ENCODE assay signal across 15 mouse cellular contexts in the genomic region with DNA sequence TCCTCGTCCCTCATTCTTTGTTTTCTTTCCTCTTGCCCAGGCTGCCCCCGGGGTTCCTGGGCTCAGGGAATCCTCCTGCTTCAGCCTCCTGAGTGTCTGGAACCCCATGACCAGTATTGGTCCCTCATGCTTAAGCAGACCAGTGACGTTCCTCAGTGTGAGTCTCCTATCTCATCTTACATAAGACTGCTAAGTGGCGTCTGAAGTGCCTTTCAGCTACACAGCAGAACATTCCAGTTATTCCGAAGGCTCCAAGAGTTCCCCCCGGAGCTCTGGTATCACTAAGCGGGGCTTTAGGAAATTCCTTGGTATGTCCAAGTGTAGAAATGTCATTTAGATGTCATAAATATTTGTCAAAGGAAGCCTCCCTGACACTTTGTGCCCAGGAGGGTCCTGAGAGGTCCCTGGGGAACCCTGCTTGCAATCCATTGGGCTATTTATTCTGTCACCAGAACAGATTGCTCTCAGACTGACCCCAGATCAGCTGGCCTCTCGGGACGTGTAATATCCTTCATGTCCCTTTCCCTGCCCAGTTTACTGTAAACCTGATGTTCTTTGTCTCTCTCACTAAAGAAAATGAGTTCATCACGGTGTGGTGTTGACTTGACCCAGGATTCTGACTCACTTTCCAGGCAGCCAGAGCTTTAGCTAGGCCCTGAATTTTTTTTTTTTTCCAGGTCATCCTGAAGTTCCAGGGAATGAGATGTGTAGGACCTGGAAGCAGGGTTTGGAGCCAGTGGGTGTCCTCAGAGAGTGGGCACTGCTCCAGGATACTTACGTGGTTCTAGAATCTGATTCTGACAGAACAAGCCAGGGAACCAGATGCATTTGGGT.
DNase-seq lines count a peak whose midpoint lies in the region; ATAC-seq lines count a peak whose summit lies in the region.
"Had no signal": no experiment of that assay in that cellular context is flagged by ENCODE, and none has a peak within 500 bp of the region (broad histone marks: within the 10 kb centered on the region; RNA-seq: fewer than 3 reads in every experiment).

No protein-coding gene starts in this region.

- no peaks in the 10 kb centered on the region for H3K9me3 ChIP-seq in kidney, embryonic 15.5 days (replicated peaks)
- H3K9me3 ChIP-seq in forebrain, embryonic 13.5 days (replicated peaks) = no peaks in the 10 kb centered on the region
- H3K9me3 ChIP-seq: hindbrain, embryonic 13.5 days; midbrain, embryonic 13.5 days; neural tube, embryonic 12.5 days had no signal

- peak overlapping the region; percentile 94 for H3K27ac ChIP-seq in brown adipose tissue, adult 24 weeks (replicated peaks; ENCODE audit: low read depth, low read length)
- H3K27ac ChIP-seq in kidney, embryonic 15.5 days = 0 out of 2 replicates have a peak overlapping the region, but pooled peaks have one; percentile 14
- H3K27ac ChIP-seq in forebrain, embryonic 13.5 days = no peak overlapping the region
- H3K27ac ChIP-seq: hindbrain, embryonic 13.5 days; midbrain, embryonic 13.5 days; neural tube, embryonic 12.5 days had no signal

- no peak overlapping the region for H3K4me2 ChIP-seq in kidney, embryonic 15.5 days
- no peak overlapping the region for H3K4me2 ChIP-seq in forebrain, embryonic 13.5 days
- H3K4me2 ChIP-seq: hindbrain, embryonic 13.5 days; midbrain, embryonic 13.5 days; neural tube, embryonic 12.5 days had no signal

- intact Hi-C loops in heart, postnatal 14 days (cut with DNase I) = no loop called here
- intact Hi-C loops in left cerebral cortex, postnatal 25 days (cut with DNase I) = no loop called here

- no peaks in the 10 kb centered on the region for H3K36me3 ChIP-seq in kidney, embryonic 15.5 days
- H3K36me3 ChIP-seq in forebrain, embryonic 13.5 days (ENCODE audit: poor library complexity, severe bottlenecking) = no peaks in the 10 kb centered on the region
- H3K36me3 ChIP-seq: hindbrain, embryonic 13.5 days; midbrain, embryonic 13.5 days; neural tube, embryonic 12.5 days had no signal

- DNase-seq in heart, adult 18-20 months = peak; percentile 38 to 65
- DNase-seq in heart, postnatal 14 days = no peak
- DNase-seq in 3134 (ENCODE audit: extremely low read depth, insufficient read length, low spot score) = peak; percentile 59
- no peak for DNase-seq in spleen, adult 18-20 months
- no peak for DNase-seq in left cerebral cortex, postnatal 25 days (ENCODE audit: low spot score in 2 of 2)
- DNase-seq: cerebellum, adult 18-20 months; left cerebral cortex, postnatal 4 days; liver, postnatal 0 days; thymus, adult 2 months had no signal

- no peak overlapping the region for H3K9ac ChIP-seq in kidney, embryonic 15.5 days
- no peak overlapping the region for H3K9ac ChIP-seq in forebrain, embryonic 13.5 days
- H3K9ac ChIP-seq: hindbrain, embryonic 13.5 days; liver, postnatal 0 days; midbrain, embryonic 13.5 days; neural tube, embryonic 12.5 days had no signal

- H3K27me3 ChIP-seq in kidney, embryonic 15.5 days = no peaks in the 10 kb centered on the region
- H3K27me3 ChIP-seq in forebrain, embryonic 13.5 days = no peaks in the 10 kb centered on the region
- H3K27me3 ChIP-seq: hindbrain, embryonic 13.5 days; midbrain, embryonic 13.5 days; neural tube, embryonic 12.5 days had no signal

- H3K4me1 ChIP-seq in brown adipose tissue, adult 24 weeks (ENCODE audit: control insufficient read depth, insufficient read depth, insufficient read length, low read length) = peaks cover 44% of the 10 kb centered on the region
- H3K4me1 ChIP-seq in kidney, embryonic 15.5 days = peaks cover 46% of the 10 kb centered on the region
- peaks cover 26% of the 10 kb centered on the region for H3K4me1 ChIP-seq in forebrain, embryonic 13.5 days

- ATAC-seq in kidney, embryonic 15.5 days (replicated peaks; ENCODE audit: low FRiP score) = no peak
- no peak for ATAC-seq in forebrain, embryonic 13.5 days
- ATAC-seq: liver, postnatal 0 days; midbrain, embryonic 13.5 days had no signal

- H3K4me3 ChIP-seq in brown adipose tissue, adult 24 weeks (ENCODE audit: insufficient read depth, low read depth, low read length) = no peak overlapping the region
- no peak overlapping the region for H3K4me3 ChIP-seq in kidney, embryonic 15.5 days (replicated peaks)
- no peak overlapping the region for H3K4me3 ChIP-seq in forebrain, embryonic 13.5 days
- H3K4me3 ChIP-seq: hindbrain, embryonic 13.5 days; midbrain, embryonic 13.5 days; neural tube, embryonic 12.5 days had no signal

- 55% methylated on average over 11 of the region's 11 CpGs for WGBS in kidney, embryonic 15.5 days
- 91% methylated on average over 11 of the region's 11 CpGs for WGBS in forebrain, embryonic 13.5 days

Comparison
In these comparisons a context has a peak if more than half of its experiments do, and no peak if none do; other contexts are left out.
1. DNase-seq: peak in heart, adult 18-20 months (2 of 2) and 3134 (single experiment); none in heart, postnatal 14 days (0 of 2), spleen, adult 18-20 months (0 of 2) and left cerebral cortex, postnatal 25 days (0 of 2).